Mouse (Mus musculus): Measurements from ENCODE around the gene Mthfd2l. TPM values are rescaled to one million over a fixed set of nuclear protein-coding genes. Genes with fewer than 3 reads are reported as not detected.

Gene Mthfd2l
- total RNA-seq (2021) = 10 to 100 TPM in 1 of 2 experiments, 1 to 10 TPM in 1; 9.5 to 10.0 TPM

- intact Hi-C loops (cut with DNase I) = no loop called here
- DNase-seq = peak; percentile 86 to 91
Observed at GRCm38 (mm10) chr5:90930971-90931851, at the start of gene Mthfd2l. Gene Mthfd2l (plus strand): TSS chr5:90931117.

- no peak for DNase-seq
- intact Hi-C loops (cut with DNase I) = no loop called here
Observed at GRCm38 (mm10) chr5:90881682-90882081, 49.2 kb upstream of the Mthfd2l start.

GRCm38 (mm10) chr5:90882146-90882545 lies 48.8 kb upstream of the Mthfd2l start:
- intact Hi-C loops (cut with DNase I) = no loop called here
- no peak for DNase-seq

- intact Hi-C loops (cut with DNase I) = loop anchor here (5.0 kb wide), 1 partner anchor 112 kb away; the partner anchor contains the start of gene Pf4
Observed at GRCm38 (mm10) chr5:90884628-90885242, 46.2 kb upstream of the Mthfd2l start.

GRCm38 (mm10) chr5:90888661-90889060 lies 42.3 kb upstream of the Mthfd2l start:
- intact Hi-C loops (cut with DNase I) = loop anchor here (5.0 kb wide), 1 partner anchor 116 kb away; the partner anchor contains the start of gene Pf4
- no peak for DNase-seq

More at GRCm38 (mm10) chr5:90884628-90885242, 46.2 kb upstream of the Mthfd2l start:
- DNase-seq = no peak

GRCm38 (mm10) chr5:90890519-90891463 lies 40.1 kb upstream of the Mthfd2l start, which contains the start of gene Cxcl1:
Gene Cxcl1 (plus strand): TSS chr5:90891241.
- intact Hi-C loops (cut with DNase I) = no loop called here
- peak; percentile 66 to 71 for DNase-seq

GRCm38 (mm10) chr5:90891464-90891813 lies 39.5 kb upstream of the Mthfd2l start:
- no peak for DNase-seq
- intact Hi-C loops (cut with DNase I) = no loop called here

GRCm38 (mm10) chr5:90894231-90894630 lies 36.7 kb upstream of the Mthfd2l start:
- intact Hi-C loops (cut with DNase I) = no loop called here
- no peak for DNase-seq

- intact Hi-C loops (cut with DNase I) = no loop called here
- DNase-seq = no peak
Observed at GRCm38 (mm10) chr5:90897429-90897828, 33.5 kb upstream of the Mthfd2l start.

GRCm38 (mm10) chr5:90899308-90899707 lies 31.6 kb upstream of the Mthfd2l start:
- intact Hi-C loops (cut with DNase I) = no loop called here
- no peak for DNase-seq

- DNase-seq = peak; percentile 51 to 63
Observed at GRCm38 (mm10) chr5:90900147-90900546, 30.8 kb upstream of the Mthfd2l start.

GRCm38 (mm10) chr5:90900688-90901087 lies 30.2 kb upstream of the Mthfd2l start:
- intact Hi-C loops (cut with DNase I) = loop anchor here (5.0 kb wide), 1 partner anchor 128 kb away; the partner anchor contains the start of gene Pf4
- no peak for DNase-seq

More at GRCm38 (mm10) chr5:90900147-90900546, 30.8 kb upstream of the Mthfd2l start:
- intact Hi-C loops (cut with DNase I) = loop anchor here (5.0 kb wide), 1 partner anchor 128 kb away; the partner anchor contains the start of gene Pf4

GRCm38 (mm10) chr5:90902380-90903260 lies 28.3 kb upstream of the Mthfd2l start:
- intact Hi-C loops (cut with DNase I) = loop anchor here (5.0 kb wide), 1 partner anchor 130 kb away; the partner anchor contains the start of gene Pf4
- no peak for DNase-seq

- intact Hi-C loops (cut with DNase I) = loop anchor here (5.0 kb wide), 1 partner anchor 131 kb away; the partner anchor contains the start of gene Pf4
- DNase-seq = peak in 1 of 2 experiments; percentile 14
Observed at GRCm38 (mm10) chr5:90903339-90904020, 27.4 kb upstream of the Mthfd2l start, which contains the start of gene Cxcl2. Gene Cxcl2 (plus strand): TSS chr5:90903871.

- intact Hi-C loops (cut with DNase I) = loop anchor here (2.0 to 5.0 kb wide), 3 partner anchors 122 to 307 kb away; partner anchors contain the start of gene Cxcl3
- DNase-seq = peak; percentile 63 to 81
Observed at GRCm38 (mm10) chr5:90908983-90909382, 21.9 kb upstream of the Mthfd2l start.

- no peak for DNase-seq
- intact Hi-C loops (cut with DNase I) = no loop called here
Observed at GRCm38 (mm10) chr5:90919495-90919894, 11.4 kb upstream of the Mthfd2l start.

- intact Hi-C loops (cut with DNase I) = no loop called here
- no peak for DNase-seq
Observed at GRCm38 (mm10) chr5:90922958-90923357, 8.0 kb upstream of the Mthfd2l start.

- intact Hi-C loops (cut with DNase I) = no loop called here
Observed at GRCm38 (mm10) chr5:90930546-90930945, 371 bp upstream of the Mthfd2l start.

More at GRCm38 (mm10) chr5:90930546-90930945, 371 bp upstream of the Mthfd2l start:
- no peak for DNase-seq
